Mouse (Mus musculus) brain, embryonic 18.5 days (tissue): ENCODE data around the gene Cfap74.
"Not testable (repeated sequence)": the region's sequence is repeated elsewhere in the genome, so short reads cannot be mapped to it uniquely, and the experiment has no call there.

ENCODE experiments used
- DNase-seq: peaks from one replicate; pipeline ENCODE4 v3.0.0-alpha.2; 2012; ENCODE audit warnings: low read depth, low spot score

Gene Cfap74

DNA sequence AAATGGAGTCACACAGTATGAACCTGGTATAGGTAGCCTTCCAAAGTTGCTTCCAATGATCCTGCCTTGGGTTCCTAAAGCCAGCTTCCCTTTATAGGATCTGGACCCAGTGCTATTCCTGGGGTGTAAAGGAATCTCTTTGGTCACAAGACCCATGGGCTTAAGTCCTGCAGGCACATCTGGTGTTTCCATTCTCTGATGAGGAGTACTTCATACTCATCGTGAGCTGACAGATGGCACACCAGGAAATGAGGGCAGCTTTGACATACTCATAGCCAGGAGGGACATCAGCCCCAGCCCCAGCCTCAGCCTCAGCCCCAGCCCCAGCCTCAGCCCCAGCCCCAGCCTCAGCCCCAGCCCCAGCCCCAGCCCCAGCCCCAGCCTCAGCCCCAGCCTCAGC is 6.5 kb upstream of the Cfap74 start:
- no peak for DNase-seq

DNA sequence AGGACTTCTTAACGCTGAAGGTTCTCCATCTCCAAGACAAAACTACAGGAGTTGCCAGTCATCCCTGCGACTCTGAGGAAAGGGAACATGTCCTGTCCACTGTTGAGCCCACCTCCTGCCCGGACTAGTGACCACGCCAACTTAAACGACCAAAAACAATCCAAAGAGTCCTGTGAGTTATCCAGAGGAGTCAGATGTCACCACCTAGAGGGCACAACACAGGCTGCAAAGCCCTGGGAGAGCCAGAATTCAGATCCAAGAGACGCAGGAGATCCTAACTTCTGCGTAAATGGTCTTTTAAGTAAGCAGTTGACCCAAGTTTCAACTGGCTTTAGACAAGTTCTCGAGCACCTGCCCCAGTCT is 314 bp upstream of the Cfap74 start:
- DNase-seq, result no peak

DNA sequence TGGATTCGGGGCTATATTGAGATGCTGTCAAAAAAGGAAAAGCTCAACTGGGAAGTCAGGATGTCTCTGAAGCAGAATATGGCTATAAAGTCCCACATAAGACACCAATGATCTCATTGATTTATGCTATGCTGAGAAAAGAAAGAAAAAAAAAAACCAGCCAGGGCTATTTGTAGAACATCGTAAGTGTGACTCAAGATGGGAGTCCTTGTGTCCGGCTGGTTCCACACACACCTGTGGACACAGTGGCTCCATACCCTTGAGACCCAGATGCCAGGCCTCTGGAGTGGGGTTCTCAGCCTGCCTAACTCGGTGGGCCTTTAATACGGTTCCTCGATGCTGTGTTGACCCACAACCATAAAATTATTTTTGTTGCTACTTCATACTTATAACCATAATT is 3.1 kb downstream of the Cfap74 start:
- DNase-seq, result no peak

DNA sequence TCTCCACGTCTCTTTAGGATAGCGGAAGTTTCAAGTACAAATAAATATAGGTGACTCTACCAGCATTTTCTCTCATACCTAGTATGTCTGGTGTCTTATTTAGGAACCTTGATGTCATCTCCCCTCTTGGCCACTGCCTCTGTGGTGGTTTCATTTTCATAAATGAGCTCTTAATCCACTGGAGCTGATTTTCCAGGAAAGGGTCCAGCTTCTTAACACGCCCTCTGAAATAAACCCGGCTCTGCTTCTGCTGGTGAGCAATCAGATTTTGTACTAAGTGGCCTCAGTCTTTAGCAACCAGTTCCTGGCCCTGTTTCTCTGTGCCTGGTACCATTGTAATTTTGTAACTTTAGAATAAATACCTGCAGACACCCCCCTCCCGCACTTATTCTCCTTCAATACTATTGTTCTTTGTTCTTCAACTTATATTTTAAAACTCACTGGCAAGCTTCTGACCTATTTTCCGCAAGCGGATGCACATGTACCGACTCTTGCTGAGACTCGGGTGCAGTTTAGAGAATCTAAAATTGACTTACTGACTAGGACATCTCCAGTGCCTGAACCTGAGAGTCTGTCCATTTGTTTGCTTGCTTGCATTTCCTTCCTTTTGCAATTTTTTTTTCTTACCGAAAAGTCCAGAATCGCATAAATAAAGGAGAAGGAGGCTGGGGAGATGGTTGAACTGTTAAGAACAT is 4.8 kb downstream of the Cfap74 start:
- DNase-seq, result no peak

DNA sequence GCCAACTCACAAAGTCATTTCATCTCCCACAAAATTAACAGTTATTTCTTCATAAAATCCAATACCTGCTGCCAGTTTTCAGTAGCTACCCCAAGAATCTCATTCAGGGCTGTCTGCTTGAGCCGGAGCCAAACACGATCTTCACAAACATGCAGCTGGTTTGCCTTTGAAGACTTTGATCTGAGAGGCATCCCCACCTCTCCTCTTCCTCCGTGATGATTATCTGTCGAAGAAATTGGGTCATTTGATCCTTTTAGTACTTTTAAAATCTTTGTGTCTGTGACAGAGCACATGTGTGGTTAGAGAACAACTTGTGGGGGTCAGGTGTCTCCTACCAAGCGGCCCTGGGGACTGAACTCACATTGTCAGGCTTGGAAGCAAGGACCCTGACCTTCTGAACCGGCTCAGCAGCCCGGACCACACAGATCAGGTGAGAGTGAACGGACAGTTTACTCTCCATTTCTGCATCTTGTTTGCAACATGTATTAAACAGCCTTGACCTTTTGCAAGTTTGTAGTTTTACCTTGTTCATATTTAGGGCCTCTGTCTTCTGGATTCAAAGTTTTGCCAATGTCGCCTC is 5.8 kb downstream of the Cfap74 start:
- no peak for DNase-seq

DNA sequence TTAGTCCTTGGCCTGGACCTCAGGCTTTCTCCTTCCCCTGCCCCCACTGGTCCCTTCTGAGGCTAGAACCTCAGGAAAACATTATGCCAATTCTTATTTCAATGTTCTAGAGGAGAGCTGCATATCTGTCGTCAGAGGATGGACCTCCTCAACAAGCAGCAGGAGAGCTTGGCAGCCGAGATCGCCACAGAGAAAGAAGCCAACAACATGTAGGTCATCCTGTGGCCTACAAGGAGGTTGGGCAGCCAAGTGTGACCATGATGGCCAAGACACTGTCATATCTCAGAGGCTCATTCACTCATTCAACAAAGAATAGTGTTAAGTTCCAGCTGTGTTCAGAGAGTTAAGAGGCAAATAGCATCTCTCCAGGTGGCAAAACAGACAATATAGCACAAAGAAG is 11.1 kb downstream of the Cfap74 start:
- no peak for DNase-seq

DNA sequence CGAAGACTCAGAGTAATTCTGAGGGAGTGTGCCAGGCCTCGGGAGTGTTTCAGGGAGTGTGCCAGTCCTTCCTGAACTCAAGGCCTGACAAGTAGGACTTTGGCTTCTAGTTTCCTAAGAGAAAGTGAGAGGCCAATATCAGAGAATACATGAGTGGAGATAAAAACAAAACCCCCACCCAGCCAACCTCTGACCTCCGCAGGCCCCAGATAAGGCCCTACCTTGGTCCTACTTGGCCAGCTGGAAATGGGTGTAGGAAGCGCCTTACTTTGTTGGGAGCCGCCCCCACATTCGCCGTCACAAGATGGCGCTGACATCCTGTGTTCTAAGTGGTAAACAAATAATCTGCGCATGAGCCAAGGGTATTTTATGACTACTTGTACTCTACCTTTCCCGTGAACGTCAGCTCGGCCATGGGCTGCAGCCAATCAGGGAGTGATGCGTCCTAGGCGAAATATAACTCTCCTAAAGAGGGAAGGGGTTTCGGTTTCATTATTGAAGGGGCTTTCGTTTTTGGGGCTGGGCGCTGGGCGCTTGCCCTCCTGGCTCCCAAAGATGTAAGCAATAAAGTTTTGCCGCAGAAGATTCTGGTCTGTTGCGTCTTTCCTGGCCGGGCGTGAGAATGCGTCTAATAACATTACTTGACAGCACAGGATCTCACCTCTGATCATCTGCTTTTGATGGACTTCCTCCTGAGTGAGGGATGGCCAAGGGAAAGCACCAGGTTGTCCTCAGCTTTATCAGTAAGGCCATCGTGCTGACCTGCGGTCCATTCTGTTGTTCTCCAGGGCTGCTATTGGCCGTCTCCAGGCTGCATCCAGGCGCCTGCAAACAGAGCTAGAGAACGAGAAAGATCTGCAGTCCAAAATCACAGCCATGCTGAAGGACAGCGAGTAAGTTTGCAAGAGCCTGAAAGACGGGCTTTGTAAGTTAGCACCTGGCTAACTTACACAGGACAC is 12.7 kb downstream of the Cfap74 start:
- not testable (repeated sequence) for DNase-seq

DNA sequence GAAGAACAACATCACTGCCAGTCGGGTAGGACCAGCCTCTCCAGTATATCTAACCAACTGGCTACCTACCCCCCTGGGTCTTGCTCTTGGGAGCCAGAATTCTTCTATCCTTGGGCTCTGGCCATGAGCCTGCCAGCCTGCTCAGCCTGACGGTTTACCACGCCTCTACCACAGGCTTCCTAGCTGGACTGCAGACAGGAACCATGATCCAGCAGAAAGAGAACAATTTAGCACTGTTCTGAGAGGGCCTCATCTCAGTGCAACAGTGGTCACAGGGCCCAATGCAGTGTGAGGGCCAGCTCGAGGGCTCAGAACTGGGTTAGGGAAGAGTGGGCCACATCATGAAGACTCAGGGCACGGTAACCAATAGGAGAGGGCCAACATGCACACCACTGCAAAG is 15.0 kb downstream of the Cfap74 start:
- DNase-seq, result no peak

DNA sequence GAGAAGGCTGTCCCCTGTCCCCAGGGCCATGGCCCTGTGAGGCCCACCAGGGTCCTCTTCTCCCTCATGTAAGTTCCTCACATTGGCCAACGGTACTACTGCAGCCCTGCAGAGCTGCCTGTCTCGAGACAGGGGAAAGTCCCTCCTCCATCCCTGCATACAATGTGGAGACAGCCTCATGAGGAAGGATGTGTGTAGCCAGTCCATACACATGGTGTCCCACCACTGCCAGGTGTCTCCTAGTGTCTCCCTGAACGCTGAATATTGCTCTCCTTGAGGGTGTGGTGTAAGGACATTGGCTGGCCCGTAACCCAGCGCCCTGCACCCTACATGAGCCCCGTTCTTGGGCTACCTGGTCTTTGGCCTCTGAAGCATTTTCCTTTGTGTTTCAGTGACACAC is 17.3 kb downstream of the Cfap74 start:
- DNase-seq, result no peak

DNA sequence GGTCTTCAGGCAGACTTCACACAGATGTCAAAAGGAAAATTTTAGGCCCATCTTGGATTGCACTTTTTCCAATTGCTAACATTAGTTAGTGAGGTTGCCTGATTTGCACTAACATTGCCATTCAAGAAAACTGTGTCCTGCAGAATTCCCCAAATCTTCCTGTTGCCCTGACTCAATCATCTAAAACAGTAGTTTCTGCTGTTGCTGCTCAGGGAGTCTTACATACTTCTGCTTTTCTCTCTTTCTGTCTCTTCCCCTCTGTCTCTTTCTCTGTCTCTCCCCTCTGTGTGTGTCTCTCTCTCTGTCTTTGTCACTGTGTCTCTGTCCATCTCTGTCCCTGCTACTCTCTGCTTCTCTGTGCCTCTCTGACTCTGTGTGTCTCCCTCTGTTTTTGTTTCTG is 19.5 kb downstream of the Cfap74 start:
- no peak for DNase-seq

DNA sequence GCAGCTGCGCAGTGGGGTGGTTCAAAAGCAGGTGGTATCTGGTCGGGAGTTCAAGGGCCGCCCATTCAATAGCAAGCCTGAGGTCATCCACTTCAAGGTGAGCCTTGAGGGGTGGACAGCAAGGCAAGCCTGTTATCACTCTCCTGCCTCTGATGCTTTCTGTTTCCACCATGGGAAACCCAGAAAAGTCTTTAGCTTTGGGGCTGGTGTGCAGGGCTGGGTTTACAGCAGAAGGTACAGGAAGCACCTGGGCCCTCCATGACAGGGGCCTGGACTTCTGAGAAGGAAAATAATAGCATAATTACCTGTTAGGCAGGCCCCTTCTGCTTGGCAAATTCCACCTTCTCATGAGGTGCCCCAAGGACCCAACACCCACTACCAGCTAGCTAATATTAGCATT is 20.2 kb downstream of the Cfap74 start:
- no peak for DNase-seq

DNA sequence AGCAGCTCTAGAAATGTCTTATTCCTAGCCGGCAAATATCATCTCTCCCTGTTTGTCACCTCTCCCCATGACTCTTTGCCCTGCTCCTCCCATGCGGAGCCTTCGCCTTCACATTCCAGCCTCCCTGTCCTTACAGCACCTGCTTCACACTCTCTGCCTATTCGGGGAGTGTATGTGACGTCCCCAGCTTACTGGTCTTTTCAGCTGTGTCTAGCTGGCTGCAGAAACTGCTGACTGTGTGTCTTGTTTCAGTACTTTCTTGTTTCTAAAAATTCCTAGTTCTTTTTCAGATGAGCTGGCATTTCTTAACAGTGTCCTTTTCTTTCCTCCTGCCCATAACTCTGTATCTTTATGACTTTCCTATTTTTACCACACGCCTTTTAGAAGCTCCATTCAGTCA is 23.4 kb downstream of the Cfap74 start:
- DNase-seq, result no peak

DNA sequence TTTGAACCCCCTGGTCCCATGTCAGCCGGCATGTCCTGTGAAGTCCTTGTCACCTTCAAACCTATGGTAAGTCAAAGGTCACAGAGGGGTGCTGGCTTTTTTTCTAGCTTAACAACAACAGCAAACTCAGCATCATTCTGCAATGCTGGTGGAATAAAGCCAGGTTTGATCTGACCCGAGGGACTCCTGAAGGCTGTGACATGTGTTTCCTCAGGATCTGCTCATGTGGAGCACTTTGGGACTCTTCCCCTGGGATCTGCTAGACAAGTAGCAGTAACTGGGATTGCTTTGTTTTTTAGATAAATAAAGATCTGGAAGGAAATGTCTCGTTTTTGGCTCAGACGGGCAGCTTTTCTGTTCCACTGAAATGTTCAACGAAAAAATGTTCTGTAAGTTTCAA is 25.0 kb downstream of the Cfap74 start:
- DNase-seq, result no peak

DNA sequence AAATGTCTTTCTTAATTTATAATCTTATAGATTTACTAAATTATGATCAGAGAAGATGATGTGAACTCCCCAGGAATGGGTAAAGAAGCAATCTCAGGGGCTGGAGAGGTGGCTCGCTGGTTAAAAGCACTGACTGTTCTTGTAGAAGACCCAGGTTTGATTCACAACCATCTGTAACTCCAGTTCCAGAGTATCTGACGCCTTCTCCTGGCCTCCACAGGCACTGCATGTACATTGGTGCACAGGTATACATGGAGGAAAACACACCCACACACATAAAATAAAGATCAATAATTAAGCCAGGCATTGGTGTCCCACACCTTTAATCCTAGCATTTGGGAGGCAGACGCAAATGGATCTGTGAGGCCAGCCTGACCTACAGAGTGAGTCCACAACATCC is 33.8 kb downstream of the Cfap74 start:
- DNase-seq, result no peak

DNA sequence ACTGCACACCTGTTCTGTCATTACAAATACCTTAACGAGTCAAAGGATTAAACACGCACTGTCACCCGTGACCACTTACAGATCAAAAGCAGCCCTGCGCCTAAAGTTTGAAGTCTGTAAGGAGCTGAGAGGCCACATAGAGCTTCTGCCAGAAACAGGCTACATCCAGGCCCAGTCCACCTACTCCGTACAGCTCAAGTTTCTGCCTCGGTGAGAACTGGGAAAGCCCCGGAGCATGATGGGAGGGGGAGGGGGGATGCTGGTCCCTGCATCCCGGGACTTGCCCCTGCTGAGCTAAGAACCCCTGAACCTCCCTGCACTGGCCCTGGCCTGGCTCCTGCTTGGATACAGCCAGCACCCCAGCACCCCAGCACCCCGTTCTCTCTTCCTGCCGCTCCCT is 42.6 kb downstream of the Cfap74 start:
- DNase-seq, result no peak

DNA sequence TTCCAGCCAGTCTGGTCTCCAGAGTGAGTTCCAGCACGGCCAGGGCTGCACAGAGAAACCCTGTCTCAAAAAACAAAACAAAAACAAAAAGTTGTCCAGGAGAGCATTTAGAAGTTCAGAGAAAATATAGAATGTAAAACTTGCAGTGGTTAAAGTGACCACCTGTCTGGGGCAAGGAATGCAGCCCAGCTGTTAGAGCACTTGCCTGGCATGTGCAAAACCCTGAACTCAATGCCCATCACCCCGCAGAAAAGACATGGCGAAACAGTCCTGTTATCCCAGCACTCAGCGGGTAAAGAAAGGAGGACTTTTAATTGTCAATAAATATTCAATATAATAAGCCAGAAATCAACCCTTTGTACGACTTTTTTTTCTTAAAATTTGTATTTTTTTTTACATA is 49.6 kb downstream of the Cfap74 start:
- DNase-seq, result no peak

DNA sequence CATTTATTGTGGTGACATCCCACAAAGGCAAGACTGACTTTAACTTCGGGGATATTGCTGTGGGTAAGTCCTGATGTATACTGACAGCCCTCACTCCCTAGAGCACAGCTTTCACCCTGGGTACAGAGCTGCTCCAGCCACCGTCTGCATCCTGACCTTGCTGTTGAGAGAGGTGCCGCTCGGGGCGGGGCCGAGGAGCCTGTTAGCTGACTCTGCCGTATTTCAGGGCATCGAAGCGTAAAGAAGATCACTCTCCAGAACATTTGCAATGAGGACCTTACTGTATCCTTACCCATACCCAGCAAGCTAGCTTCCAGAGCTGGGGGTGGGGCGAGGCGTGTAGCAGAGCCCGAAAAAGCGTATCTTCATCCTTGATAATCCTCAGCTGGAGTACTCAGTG is 54.1 kb downstream of the Cfap74 start:
- no peak for DNase-seq

DNA sequence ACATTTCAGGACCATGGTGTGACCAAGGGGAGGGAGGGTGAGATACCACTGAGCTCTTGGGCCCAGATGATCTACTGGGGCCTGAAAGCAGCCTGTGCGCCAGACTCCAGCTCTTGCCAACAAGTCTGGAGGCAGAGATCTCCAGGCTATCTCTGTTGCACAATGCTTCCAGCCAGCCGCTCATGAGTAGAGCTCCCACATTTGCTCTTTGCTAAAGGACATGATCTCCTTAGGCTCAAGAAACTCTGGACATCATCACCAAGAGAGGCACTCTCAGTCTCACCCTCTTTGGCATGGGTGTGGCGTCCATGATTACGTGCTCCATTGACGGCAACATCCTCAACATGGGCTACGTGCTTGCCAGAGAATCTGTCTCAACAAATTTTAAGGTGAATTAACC is 54.6 kb downstream of the Cfap74 start:
- DNase-seq, result no peak

DNA sequence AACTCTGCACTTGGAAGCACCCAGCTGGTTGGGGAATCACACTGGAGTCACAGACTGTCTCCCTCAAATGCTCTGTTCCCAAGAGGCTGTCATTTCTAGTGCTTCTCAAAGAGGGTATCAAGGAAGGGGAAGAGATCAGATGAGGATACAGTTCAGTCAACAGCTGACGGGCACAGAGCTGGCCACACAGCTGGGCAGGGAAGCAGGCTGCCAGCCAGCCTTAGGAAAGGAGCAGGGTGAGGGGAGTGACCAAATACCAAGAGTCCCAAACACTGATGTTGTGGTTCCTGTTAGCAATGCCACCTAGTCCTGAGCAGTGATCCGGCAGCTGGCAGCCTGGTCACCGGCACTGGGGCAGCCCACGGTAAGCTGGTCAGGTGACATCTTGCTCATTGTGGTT is 55.1 kb downstream of the Cfap74 start:
- DNase-seq, result no peak

DNA sequence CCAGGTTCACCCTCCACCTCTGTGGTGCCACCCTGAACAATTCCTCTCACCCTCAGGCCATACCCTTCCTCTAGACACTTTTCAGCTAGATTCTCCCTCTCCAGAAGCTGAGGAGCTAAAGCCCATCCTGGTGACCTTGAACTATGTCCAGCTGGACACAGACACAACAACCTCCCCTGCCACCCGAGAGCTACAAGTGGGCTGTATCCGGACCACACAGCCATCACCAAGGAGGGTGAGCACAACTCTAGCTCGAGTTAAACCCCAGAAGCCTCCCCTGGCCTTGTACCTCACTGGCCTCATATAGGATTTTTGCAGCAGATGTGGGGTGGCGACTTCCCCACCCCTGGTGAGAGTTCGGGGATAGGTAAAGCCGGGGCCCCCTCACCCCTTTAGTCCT is 56.6 kb downstream of the Cfap74 start:
- DNase-seq, result no peak

DNA sequence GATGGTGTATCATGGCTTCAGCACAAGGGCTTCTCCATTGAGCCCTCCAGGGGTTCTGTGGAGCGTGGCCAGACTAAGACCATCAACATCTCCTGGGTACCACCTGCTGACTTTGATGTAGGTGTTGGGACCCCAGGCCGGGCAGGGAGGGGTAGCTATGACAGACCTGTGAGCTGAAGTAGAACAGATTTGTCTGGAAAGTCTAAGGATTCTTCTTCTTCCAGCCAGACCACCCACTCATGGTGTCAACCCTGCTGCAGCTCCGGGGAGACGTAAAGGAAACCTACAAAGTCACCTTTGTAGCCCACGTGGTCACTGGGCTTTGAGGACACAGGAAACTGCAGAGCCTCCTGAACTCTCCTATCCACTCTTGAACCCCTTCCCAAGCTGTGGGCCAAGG is 57.1 kb downstream of the Cfap74 start:
- DNase-seq, result no peak

DNA sequence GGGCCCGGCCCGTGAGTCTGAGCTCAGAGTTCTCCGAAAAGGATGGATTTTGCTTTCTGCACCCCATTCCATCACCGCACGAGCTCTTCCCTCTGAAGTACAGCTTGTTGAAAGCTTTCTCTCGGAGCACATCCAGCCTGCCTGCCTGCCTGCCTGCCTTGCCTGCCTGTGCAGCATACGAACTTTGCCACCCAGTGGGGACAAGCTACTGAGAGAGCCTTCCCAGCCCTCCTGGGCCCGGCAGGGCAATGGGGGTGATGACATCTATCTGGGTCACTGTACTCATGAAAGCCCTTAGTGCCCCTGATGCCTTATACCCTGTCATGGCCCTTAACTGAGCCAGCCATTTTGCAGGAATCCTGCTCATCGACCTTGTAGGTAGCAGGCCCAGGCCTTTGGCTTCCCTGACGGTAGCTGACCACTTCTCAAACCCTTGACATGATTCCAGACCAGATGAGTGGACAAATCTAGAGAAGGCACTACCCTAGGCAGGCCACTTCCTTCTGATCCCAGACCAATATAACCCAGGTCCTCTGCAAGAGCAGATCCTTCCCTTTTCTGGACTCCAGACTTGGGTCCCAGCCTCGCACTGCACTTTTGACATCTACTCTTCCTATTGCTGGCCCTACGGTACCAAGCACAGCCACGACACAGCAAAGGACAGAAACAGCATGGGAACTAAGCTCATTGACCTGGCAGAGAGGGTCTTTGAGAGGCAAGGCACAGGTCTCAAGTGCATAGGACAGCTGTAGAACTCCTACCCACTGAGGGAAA is 58.4 kb downstream of the Cfap74 start:
- DNase-seq, result no peak
